Mouse (Mus musculus): Measurements from ENCODE around the gene Olfr477.

DNA sequence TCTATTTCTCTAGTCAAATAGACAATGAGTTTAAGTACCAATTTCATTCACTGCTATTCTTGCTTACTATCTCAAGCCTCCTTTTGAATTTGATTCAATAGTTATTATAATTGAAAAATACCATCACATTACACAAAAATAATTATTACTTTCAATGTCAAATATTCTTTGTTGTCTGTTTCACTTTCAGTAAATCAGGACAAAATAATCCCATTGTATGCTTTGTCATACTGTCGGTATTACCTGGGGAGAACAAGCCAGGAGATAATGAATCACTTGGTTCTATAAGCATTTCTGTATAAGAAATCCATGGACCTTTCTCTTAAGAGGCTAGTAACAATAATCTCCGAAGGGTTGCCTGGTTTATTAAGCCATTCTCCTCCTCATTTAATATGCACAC lies at the start of gene Olfr477:
- TF ChIP-seq CTCF (IDR thresholded peaks at IDR 0.05; ENCODE audit: control insufficient read depth, insufficient read depth, insufficient replicate concordance, low read depth, low read length) (no peak), POLR2A (IDR thresholded peaks at IDR 0.05; ENCODE audit: control insufficient read depth, low read depth, low read length) (no peak)
